Mouse (Mus musculus): ENCODE measurements around the gene Heatr4.
"Not testable (repeated sequence)": the region's sequence is repeated elsewhere in the genome, so short reads cannot be mapped to it uniquely, and the experiment has no call there.

Heatr4 gene

GRCm38 (mm10) chr12:83984752-83985151 is at the start of gene Heatr4:
Gene Heatr4, minus strand, starts transcription at chr12:83984852.
- DNase-seq (ENCODE audit: low read depth), result no peak

- no peak for DNase-seq (ENCODE audit: low read depth)
Observed at GRCm38 (mm10) chr12:84034108-84034507, 49.5 kb upstream of the Heatr4 start.

GRCm38 (mm10) chr12:84033302-84033701 is 48.6 kb upstream of the Heatr4 start:
- not testable (repeated sequence) for DNase-seq (ENCODE audit: low read depth)

- no peak for DNase-seq (ENCODE audit: low read depth)
Observed at GRCm38 (mm10) chr12:84032854-84033253, 48.2 kb upstream of the Heatr4 start.

GRCm38 (mm10) chr12:84030659-84031332 is 46.1 kb upstream of the Heatr4 start:
- DNase-seq (ENCODE audit: low read depth), result peak; percentile 57

- DNase-seq (ENCODE audit: low read depth), result not testable (repeated sequence)
Observed at GRCm38 (mm10) chr12:84029043-84029442, 44.4 kb upstream of the Heatr4 start.

- not testable (repeated sequence) for DNase-seq (ENCODE audit: low read depth)
Observed at GRCm38 (mm10) chr12:84028328-84028727, 43.7 kb upstream of the Heatr4 start.

GRCm38 (mm10) chr12:84025888-84026287 is 41.2 kb upstream of the Heatr4 start:
- no peak for DNase-seq (ENCODE audit: low read depth)

- DNase-seq (ENCODE audit: low read depth), result no peak
Observed at GRCm38 (mm10) chr12:84023052-84023745, 38.5 kb upstream of the Heatr4 start.

GRCm38 (mm10) chr12:84022266-84022665 is 37.6 kb upstream of the Heatr4 start:
- not testable (repeated sequence) for DNase-seq (ENCODE audit: low read depth)

GRCm38 (mm10) chr12:84020528-84020927 is 35.9 kb upstream of the Heatr4 start:
- DNase-seq (ENCODE audit: low read depth), result peak; percentile 51

GRCm38 (mm10) chr12:84013701-84014100 is 29.0 kb upstream of the Heatr4 start:
- no peak for DNase-seq (ENCODE audit: low read depth)

GRCm38 (mm10) chr12:84013130-84013529 is 28.5 kb upstream of the Heatr4 start:
- DNase-seq (ENCODE audit: low read depth), result no peak

GRCm38 (mm10) chr12:84011251-84012040 is 26.8 kb upstream of the Heatr4 start:
- DNase-seq (ENCODE audit: low read depth), result peak; percentile 49

- DNase-seq (ENCODE audit: low read depth), result no peak
Observed at GRCm38 (mm10) chr12:84010201-84010600, 25.5 kb upstream of the Heatr4 start.

- peak; percentile 60 for DNase-seq (ENCODE audit: low read depth)
Observed at GRCm38 (mm10) chr12:84009171-84009965, 24.7 kb upstream of the Heatr4 start, which contains the start of gene Acot1. Gene Acot1, plus strand, starts transcription at chr12:84009490.

- no peak for DNase-seq (ENCODE audit: low read depth)
Observed at GRCm38 (mm10) chr12:84008729-84009128, 24.1 kb upstream of the Heatr4 start.

GRCm38 (mm10) chr12:84008251-84008650 is 23.6 kb upstream of the Heatr4 start:
- no peak for DNase-seq (ENCODE audit: low read depth)

- DNase-seq (ENCODE audit: low read depth), result no peak
Observed at GRCm38 (mm10) chr12:84003866-84004265, 19.2 kb upstream of the Heatr4 start.

- DNase-seq (ENCODE audit: low read depth), result no peak
Observed at GRCm38 (mm10) chr12:84000418-84000817, 15.8 kb upstream of the Heatr4 start.

GRCm38 (mm10) chr12:83999237-83999636 is 14.6 kb upstream of the Heatr4 start:
- not testable (repeated sequence) for DNase-seq (ENCODE audit: low read depth)

All from fibroblast of lung, adult 2 months (primary cell).